Mouse (Mus musculus) erythroblast, embryonic 14.5 days (primary cell): Measurements from ENCODE around the gene Cux2.

Experiments used
- GATA1 ChIP-seq: IDR thresholded peaks from 2 replicates; pipeline ENCODE4 v1.6.1; 2012; ENCODE audit warnings: low read length, inconsistent platforms, mixed read lengths
- TAL1 ChIP-seq: IDR thresholded peaks from 3 replicates; pipeline ENCODE4 v1.6.1; 2012; ENCODE audit warnings: low read length, inconsistent platforms, mixed read lengths

- no peak for TF ChIP-seq GATA1
- TF ChIP-seq TAL1 = no peak
Observed at GRCm38 (mm10) chr5:122025117-122025516, 24.8 kb downstream of the Cux2 start.
